Mouse (Mus musculus) forebrain, embryonic 16.5 days (tissue): ENCODE data around the gene Gfod1. TPM values are rescaled to one million over a fixed set of nuclear protein-coding genes. Genes with fewer than 3 reads are reported as not detected.

ENCODE experiments used
- ATAC-seq: fragments of 200-750 bp; cut with Nextera tagmentation; 2 replicates; pipeline ENCODE4 v1.8.0; 2017; ENCODE audit warnings: mild to moderate bottlenecking, moderate library complexity
- H3K27ac ChIP-seq: fragments of 300-500 bp; sonication (generic); 2 replicates; pipeline ENCODE4 v1.5.1; 2014; ENCODE audit warnings: low read length, control low read depth
- H3K27me3 ChIP-seq: fragments of 300-500 bp; sonication (generic); replicated peaks from 2 replicates; pipeline ENCODE4 v1.6.1; 2014; ENCODE audit warnings: low read length; ENCODE audit not compliant: control insufficient read depth, insufficient read depth
- H3K36me3 ChIP-seq: fragments of 300-500 bp; sonication (generic); 2 replicates; pipeline ENCODE4 v1.6.1; 2014; ENCODE audit not compliant: control insufficient read depth, insufficient read depth
- H3K4me1 ChIP-seq: fragments of 300-500 bp; sonication (generic); replicated peaks from 2 replicates; pipeline ENCODE4 v1.6.1; 2014; ENCODE audit warnings: low read length; ENCODE audit not compliant: control insufficient read depth, insufficient read depth
- H3K4me2 ChIP-seq: fragments of 300-500 bp; sonication (generic); 2 replicates; pipeline ENCODE4 v1.6.1; 2014; ENCODE audit warnings: mild to moderate bottlenecking, low read length, control low read depth
- H3K4me3 ChIP-seq: fragments of 300-500 bp; sonication (generic); replicated peaks from 2 replicates; pipeline ENCODE4 v1.5.1; 2014; ENCODE audit warnings: mild to moderate bottlenecking, low read length, control low read depth
- H3K9ac ChIP-seq: fragments of 300-500 bp; sonication (generic); replicated peaks from 2 replicates; pipeline ENCODE4 v1.6.1; 2014; ENCODE audit warnings: low read depth, low read length, control low read depth
- H3K9me3 ChIP-seq: fragments of 300-500 bp; sonication (generic); 2 replicates; pipeline ENCODE4 v1.6.1; 2016; ENCODE audit warnings: low read length; ENCODE audit not compliant: control insufficient read depth
- WGBS: fragments of 180-500 bp; shearing (Covaris S2); extraction: QIAGEN DNeasy Blood & Tissue Kit; methylation state at CpG from one replicate; pipeline ENCODE4 v1.1.7; 2014; 5-methylcytosine and 5-hydroxymethylcytosine counted together
- polyA plus RNA-seq: library from polyadenylated mRNA; unstranded; fragments of >200 nt; fragmentation: Nextera tagmentation; extraction: Ambion mirVana; gene quantifications from 2 replicates; pipeline ENCODE4 v1.2.1, GENCODE M21; 2015

Gfod1 gene
- 2.1 and 2.3 TPM in 2 replicates for polyA plus RNA-seq

DNA sequence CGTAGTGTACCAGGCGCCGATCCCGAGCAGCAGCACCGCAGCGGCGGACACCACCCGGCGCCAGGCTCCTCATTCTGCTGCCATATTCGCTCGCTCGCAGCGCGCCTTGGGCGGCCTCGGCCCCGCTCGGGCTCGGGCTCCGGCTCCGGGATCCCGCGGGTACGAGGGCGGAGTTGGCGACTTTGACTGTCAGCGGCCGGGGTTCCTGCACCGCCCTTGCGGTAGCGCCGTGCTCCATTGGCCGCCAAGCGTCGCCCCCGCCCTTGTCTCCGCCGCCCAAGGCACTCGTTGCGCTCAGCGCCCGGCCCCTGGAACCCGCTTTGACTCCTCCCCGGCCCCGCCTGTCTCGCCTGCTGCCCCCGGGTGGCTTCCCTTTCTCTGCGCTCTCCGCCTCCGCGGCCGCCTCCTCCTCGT is at the start of gene Gfod1:
TSS of gene Gfod1 (minus strand) at position 155 of the 414 bp plus-strand sequence.
- H3K9me3 ChIP-seq = no peaks in the 10 kb centered on the region

GRCm38 (mm10) chr13:43353356-43353755 is 49.4 kb upstream of the Gfod1 start:
- WGBS = 50% methylated on average over 4 of the region's 4 CpGs

More for the DNA sequence above, at the start of gene Gfod1:
- Histone ChIP-seq H3K4me3 (peak within 1 kb of the TSS; percentile 68), H3K9ac (peak within 1 kb of the TSS; percentile 81), H3K36me3 (no peaks in the 10 kb centered on the region), H3K27me3 (0 out of 2 replicates have a peak, but pooled peaks cover 2% of the 10 kb centered on the region), H3K4me2 (peak within 1 kb of the TSS; percentile 86), H3K27ac (peak within 1 kb of the TSS; percentile 90), H3K4me1 (peaks cover 39% of the 10 kb centered on the region)
- under 1% methylated on average over 53 of the region's 53 CpGs for WGBS
- ATAC-seq = peak; percentile 94

GRCm38 (mm10) chr13:43350489-43351169 is 46.7 kb upstream of the Gfod1 start:
- Histone ChIP-seq H3K27ac (no peak overlapping the region), H3K4me1 (no peaks in the 10 kb centered on the region), H3K27me3 (no peaks in the 10 kb centered on the region), H3K4me3 (no peak overlapping the region), H3K4me2 (no peak overlapping the region), H3K9ac (no peak overlapping the region), H3K9me3 (no peaks in the 10 kb centered on the region), H3K36me3 (no peaks in the 10 kb centered on the region)
- WGBS = 81% methylated on average over 9 of the region's 9 CpGs
- ATAC-seq = no peak

More at GRCm38 (mm10) chr13:43353356-43353755, 49.4 kb upstream of the Gfod1 start:
- ATAC-seq = no peak
- no peaks in the 10 kb centered on the region for H3K27me3 ChIP-seq
- no peak overlapping the region for H3K4me2 ChIP-seq
- H3K36me3 ChIP-seq = no peaks in the 10 kb centered on the region
- H3K9me3 ChIP-seq = no peaks in the 10 kb centered on the region
- H3K9ac ChIP-seq = no peak overlapping the region
- H3K4me1 ChIP-seq = no peaks in the 10 kb centered on the region
- H3K4me3 ChIP-seq = no peak overlapping the region
- H3K27ac ChIP-seq = no peak overlapping the region

DNA sequence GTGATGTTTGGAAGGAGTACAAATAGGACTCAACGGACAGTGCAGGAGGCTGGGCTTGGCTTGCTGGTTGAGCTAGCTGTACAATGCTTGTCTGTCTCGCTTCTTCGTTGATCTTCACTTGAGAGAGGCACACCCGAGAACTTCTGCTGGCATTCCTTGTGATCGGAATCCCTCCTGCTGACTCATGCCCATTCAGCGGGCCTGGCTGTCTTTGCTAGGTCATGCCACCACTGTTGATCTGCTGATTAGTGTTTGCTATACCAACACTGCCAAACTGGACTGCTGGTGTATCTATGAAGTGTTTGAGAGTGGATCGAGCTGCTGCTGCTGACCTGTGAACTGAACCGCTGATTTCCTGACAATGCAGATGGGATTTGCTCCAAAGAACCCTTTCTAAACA is 45.4 kb upstream of the Gfod1 start:
- H3K4me3 ChIP-seq = no peak overlapping the region
- 87% methylated on average over 8 of the region's 8 CpGs for WGBS
- H3K4me1 ChIP-seq = no peaks in the 10 kb centered on the region
- no peak for ATAC-seq
- H3K9ac ChIP-seq = no peak overlapping the region
- H3K36me3 ChIP-seq = no peaks in the 10 kb centered on the region
- H3K27ac ChIP-seq = no peak overlapping the region
- no peaks in the 10 kb centered on the region for H3K9me3 ChIP-seq
- H3K27me3 ChIP-seq = no peaks in the 10 kb centered on the region
- H3K4me2 ChIP-seq = no peak overlapping the region

DNA sequence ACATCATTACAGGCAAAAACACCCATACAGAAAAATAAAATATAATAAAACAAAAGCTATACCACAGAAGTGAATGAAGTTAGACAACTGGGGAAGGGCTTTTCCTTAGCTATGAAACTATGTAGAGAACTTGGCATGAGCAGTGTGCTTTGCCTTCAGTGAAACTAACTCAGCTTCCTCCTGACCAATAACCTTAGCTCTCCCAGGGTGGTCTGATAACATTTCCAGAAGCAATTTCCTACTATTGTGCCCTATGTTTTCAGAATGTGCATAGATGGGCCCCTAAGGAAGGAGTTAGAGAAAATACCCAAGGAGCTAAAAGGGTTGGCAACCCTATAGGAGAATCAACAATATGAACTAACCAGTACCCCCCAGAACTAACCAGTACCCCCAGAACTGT is 42.9 kb upstream of the Gfod1 start:
- H3K4me1 ChIP-seq = no peaks in the 10 kb centered on the region
- no peaks in the 10 kb centered on the region for H3K36me3 ChIP-seq
- ATAC-seq = no peak
- no peak overlapping the region for H3K9ac ChIP-seq
- H3K4me3 ChIP-seq = no peak overlapping the region
- H3K4me2 ChIP-seq = no peak overlapping the region
- H3K27ac ChIP-seq = no peak overlapping the region
- H3K27me3 ChIP-seq = no peaks in the 10 kb centered on the region
- no peaks in the 10 kb centered on the region for H3K9me3 ChIP-seq

- Histone ChIP-seq H3K9ac (no peak overlapping the region), H3K4me2 (no peak overlapping the region), H3K4me1 (no peaks in the 10 kb centered on the region), H3K27ac (no peak overlapping the region), H3K36me3 (no peaks in the 10 kb centered on the region), H3K9me3 (no peaks in the 10 kb centered on the region), H3K27me3 (no peaks in the 10 kb centered on the region), H3K4me3 (no peak overlapping the region)
- 39% methylated on average over 4 of the region's 4 CpGs for WGBS
- no peak for ATAC-seq
Observed at GRCm38 (mm10) chr13:43338632-43339031, 34.7 kb upstream of the Gfod1 start.

DNA sequence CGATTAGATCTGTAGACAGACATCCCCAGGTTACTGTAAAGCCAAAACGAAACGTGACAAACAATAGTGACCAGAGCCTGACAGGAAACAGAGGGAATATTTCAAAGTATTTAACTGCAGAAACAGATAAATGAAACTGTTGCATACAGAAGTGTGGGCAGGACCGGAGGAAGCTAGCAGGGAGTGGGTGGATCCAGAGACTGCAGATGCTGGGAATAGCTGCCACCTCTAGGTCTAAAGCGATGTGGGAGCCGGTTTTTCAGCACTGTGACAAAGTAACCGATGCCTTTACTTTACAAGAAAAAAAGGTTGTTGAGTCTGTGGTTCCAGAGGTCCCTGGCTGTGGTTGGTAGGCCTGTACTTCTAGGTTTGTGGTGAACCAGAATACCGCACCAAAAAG is 34.0 kb upstream of the Gfod1 start:
- 94% methylated on average over 8 of the region's 8 CpGs for WGBS
- ATAC-seq = no peak
- Histone ChIP-seq H3K27ac (no peak overlapping the region), H3K4me1 (no peaks in the 10 kb centered on the region), H3K9me3 (no peaks in the 10 kb centered on the region), H3K27me3 (no peaks in the 10 kb centered on the region), H3K9ac (no peak overlapping the region), H3K4me3 (no peak overlapping the region), H3K36me3 (no peaks in the 10 kb centered on the region), H3K4me2 (no peak overlapping the region)

DNA sequence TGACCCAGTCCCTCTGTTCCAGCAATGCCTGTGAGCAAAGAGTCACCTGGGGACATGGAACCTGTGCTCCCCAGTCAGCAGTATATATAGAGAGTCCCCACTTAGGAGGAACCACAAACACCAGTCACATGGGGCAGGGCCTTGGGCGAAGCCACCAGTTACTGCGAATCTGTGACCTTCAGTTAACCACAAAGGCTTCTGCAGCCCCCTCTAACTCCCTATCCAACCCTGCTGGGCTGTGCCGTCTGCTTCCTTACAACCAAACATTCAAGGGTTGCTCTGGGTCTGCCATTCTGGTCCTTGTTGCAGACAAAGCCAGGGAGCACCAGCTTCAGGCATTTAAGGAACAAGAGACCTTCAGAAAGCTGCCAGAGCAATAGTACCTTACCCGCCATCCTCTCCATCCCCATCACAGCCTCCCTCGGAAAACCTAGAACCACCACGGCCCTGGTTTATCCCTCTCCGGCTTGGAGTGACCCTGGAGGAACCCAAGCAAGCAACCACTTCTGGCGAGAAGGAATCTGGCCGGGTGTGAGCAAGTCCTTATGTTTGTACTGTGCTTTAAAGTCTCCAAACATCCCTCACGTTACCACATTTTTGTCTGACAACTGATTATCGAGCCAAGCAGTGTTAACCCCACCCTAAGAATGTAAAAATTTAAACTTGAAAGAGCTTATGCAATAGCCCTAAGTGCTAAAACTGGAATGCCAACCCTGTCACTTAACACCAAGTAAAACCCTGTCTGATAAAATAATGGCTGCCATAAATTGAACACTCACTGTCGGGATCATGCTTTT is 32.7 kb upstream of the Gfod1 start:
- no peak overlapping the region for H3K27ac ChIP-seq
- H3K9ac ChIP-seq = no peak overlapping the region
- WGBS = 86% methylated on average over 12 of the region's 12 CpGs
- H3K4me1 ChIP-seq = no peaks in the 10 kb centered on the region
- ATAC-seq = no peak
- no peaks in the 10 kb centered on the region for H3K36me3 ChIP-seq
- no peak overlapping the region for H3K4me2 ChIP-seq
- H3K9me3 ChIP-seq = no peaks in the 10 kb centered on the region
- H3K4me3 ChIP-seq = no peak overlapping the region
- no peaks in the 10 kb centered on the region for H3K27me3 ChIP-seq

- ATAC-seq = no peak
Observed at GRCm38 (mm10) chr13:43332591-43332990, 28.6 kb upstream of the Gfod1 start.

More at GRCm38 (mm10) chr13:43332591-43332990, 28.6 kb upstream of the Gfod1 start:
- H3K9ac ChIP-seq = no peak overlapping the region
- H3K4me2 ChIP-seq = no peak overlapping the region
- H3K4me1 ChIP-seq = no peaks in the 10 kb centered on the region
- no peak overlapping the region for H3K27ac ChIP-seq
- H3K27me3 ChIP-seq = no peaks in the 10 kb centered on the region
- H3K36me3 ChIP-seq = no peaks in the 10 kb centered on the region
- no peaks in the 10 kb centered on the region for H3K9me3 ChIP-seq
- no peak overlapping the region for H3K4me3 ChIP-seq
- WGBS = 48% methylated on average over 7 of the region's 7 CpGs
